Mouse (Mus musculus) urinary bladder, adult 2 months (tissue): ENCODE data around the gene Gm3278. TPM values are rescaled to one million over a fixed set of nuclear protein-coding genes. Genes with fewer than 3 reads are reported as not detected.
A peak's percentile ranks its signal among the peaks of the same experiment; 100 is the strongest.
"Not testable (repeated sequence)": the region's sequence is repeated elsewhere in the genome, so short reads cannot be mapped to it uniquely, and the experiment has no call there.

Experiments used
- DNase-seq: peaks from one replicate; pipeline ENCODE4 v3.0.0; 2022; ENCODE audit warnings: low spot score
- polyA plus RNA-seq: library from polyadenylated mRNA; depleted of rRNA; stranded (reverse); fragments of >200 nt; gene quantifications from 2 replicates; pipeline ENCODE4 v1.2.3, GENCODE M21; 2012; rRNA removed

Gene Gm3278
- 0.21 TPM in 1 of 2 replicates, not detected in the other for polyA plus RNA-seq

DNA sequence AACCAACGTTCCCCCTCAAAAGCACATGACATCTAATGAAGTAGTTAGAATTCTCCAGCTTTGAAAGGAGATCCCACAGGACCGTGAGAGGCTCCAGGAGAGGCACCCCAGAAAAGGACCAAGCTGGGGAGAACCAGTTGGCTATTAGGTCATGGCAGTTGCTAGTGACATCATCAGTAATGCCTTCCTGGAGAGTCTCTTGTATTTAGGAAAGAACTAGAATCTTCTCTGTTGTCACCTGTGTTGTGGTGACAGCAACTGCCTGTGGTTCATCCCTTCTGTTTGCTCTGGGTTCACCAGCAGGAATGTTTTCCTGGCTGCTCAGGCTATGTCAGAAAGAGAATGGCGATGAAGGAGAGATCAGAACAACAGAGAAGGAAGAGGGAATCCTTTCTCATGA lies at the start of gene Gm3278:
Gm3278 (plus strand) TSS at position 301 of the 400 bp plus-strand sequence.
- DNase-seq = not testable (repeated sequence)

DNA sequence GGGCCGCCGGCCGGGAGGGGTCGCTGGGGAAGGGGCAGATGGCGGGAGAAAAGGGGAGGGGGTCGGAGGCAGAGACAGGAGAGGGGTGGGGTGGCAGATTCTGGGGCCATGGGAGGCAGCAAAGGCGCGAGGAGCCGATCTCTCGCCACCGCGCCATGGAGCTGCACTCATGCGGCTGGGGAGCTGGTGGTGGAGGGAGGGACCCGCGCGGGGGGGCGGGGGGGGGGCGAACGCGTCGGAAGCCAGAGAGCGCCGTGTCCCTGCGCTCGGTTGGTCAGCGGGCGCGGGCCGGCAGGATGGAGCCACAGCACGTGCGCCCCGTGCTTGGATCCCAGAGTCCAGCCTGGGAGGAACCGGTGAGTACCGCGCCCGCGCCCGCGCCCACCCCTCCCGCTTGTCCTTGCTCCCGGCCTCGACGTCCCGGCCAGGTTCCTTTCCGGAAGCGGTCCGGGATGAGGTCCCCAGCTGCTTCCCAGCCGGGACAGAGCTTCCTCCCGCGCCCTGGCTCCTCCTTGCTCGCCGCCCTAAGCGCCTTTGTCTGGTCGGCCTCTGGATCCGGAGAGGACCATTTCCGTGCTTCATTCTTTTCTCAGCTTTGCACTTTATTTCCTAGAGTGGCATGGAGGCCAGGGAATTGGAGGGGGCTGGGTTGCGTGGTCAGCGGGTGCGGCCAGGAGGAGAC lies 36.8 kb upstream of the Gm3278 start, which contains the start of gene Gm3264:
Gm3264 (plus strand) TSS at position 278 of the 682 bp plus-strand sequence.
- peak; percentile 21 for DNase-seq

Other genes starting within 250 kb of the Gm3278 start
- 0.12 and 0.15 TPM in 2 replicates for gene Gm3239, start 228.2 kb upstream of the Gm3278 start, polyA plus RNA-seq
- not detected in 2 replicates for gene Gm7876, start 183.2 kb upstream of the Gm3278 start, polyA plus RNA-seq
- gene Gm3252, start 165.6 kb upstream of the Gm3278 start, polyA plus RNA-seq = 0.03 TPM in 1 of 2 replicates, not detected in the other
- not detected in 2 replicates for gene Gm9602, start 116.1 kb upstream of the Gm3278 start, polyA plus RNA-seq
- not detected in 2 replicates for gene Gm3269, start 54.3 kb upstream of the Gm3278 start, polyA plus RNA-seq
- 0.19 and 0.54 TPM in 2 replicates for gene Gm3264, start 36.8 kb upstream of the Gm3278 start, polyA plus RNA-seq
- gene Gm8297, start 91.5 kb downstream of the Gm3278 start, polyA plus RNA-seq = not detected in 2 replicates
- gene Gm3298, start 123.5 kb downstream of the Gm3278 start, polyA plus RNA-seq = 0.47 TPM in 1 of 2 replicates, not detected in the other
- gene 4930555G01Rik, start 158.2 kb downstream of the Gm3278 start, polyA plus RNA-seq = not detected in 2 replicates
- gene Gm8281, start 178.6 kb downstream of the Gm3278 start, polyA plus RNA-seq = 0.38 and 0.74 TPM in 2 replicates
- gene Gm8279, start 239.1 kb downstream of the Gm3278 start, polyA plus RNA-seq = not detected in 2 replicates